Mouse (Mus musculus) liver, postnatal 0 days (tissue): ENCODE results near the gene Prdm8. TPM values are rescaled to one million over a fixed set of nuclear protein-coding genes. Genes with fewer than 3 reads are reported as not detected.

ENCODE experiments used
- ATAC-seq: fragments of 200-750 bp; cut with Nextera tagmentation; 2 replicates; pipeline ENCODE4 v1.8.0; 2017; ENCODE audit warnings: mild to moderate bottlenecking, moderate library complexity
- DNase-seq: peaks from one replicate; pipeline ENCODE4 v3.0.0-alpha.2; 2016
- H3K27ac ChIP-seq: fragments of 300-500 bp; sonication (generic); 2 replicates; pipeline ENCODE4 v1.5.1; 2014; ENCODE audit warnings: antibody characterized with exemption, moderate library complexity, mild to moderate bottlenecking, low read depth
- H3K27me3 ChIP-seq: fragments of 300-500 bp; sonication (generic); 2 replicates; pipeline ENCODE4 v1.6.1; 2014; ENCODE audit warnings: low read length, control low read depth, mixed read lengths; ENCODE audit not compliant: insufficient read depth
- H3K36me3 ChIP-seq: fragments of 300-500 bp; sonication (generic); replicated peaks from 2 replicates; pipeline ENCODE4 v1.6.1; 2014; ENCODE audit warnings: mild to moderate bottlenecking, control low read depth, low read length, moderate library complexity, mixed read lengths; ENCODE audit not compliant: insufficient read depth
- H3K4me1 ChIP-seq: fragments of 300-500 bp; sonication (generic); 2 replicates; pipeline ENCODE4 v1.6.1; 2014; ENCODE audit warnings: antibody characterized with exemption, mild to moderate bottlenecking, control low read depth; ENCODE audit not compliant: insufficient read depth
- H3K4me2 ChIP-seq: fragments of 300-500 bp; sonication (generic); 2 replicates; pipeline ENCODE4 v1.6.1; 2014; ENCODE audit warnings: low read depth, mild to moderate bottlenecking, low read length, moderate library complexity, mixed read lengths
- H3K4me3 ChIP-seq: fragments of 300-500 bp; sonication (generic); 2 replicates; pipeline ENCODE4 v1.5.1; 2014; ENCODE audit warnings: low read depth, low read length
- H3K9ac ChIP-seq: fragments of 300-500 bp; sonication (generic); replicated peaks from 2 replicates; pipeline ENCODE4 v1.6.1; 2014; ENCODE audit warnings: mild to moderate bottlenecking, moderate library complexity
- H3K9me3 ChIP-seq: fragments of 300-500 bp; sonication (generic); 2 replicates; pipeline ENCODE4 v1.6.1; 2016; ENCODE audit warnings: mild to moderate bottlenecking, control low read depth, low read length, mixed read lengths
- CTCF ChIP-seq: sonication (generic); IDR thresholded peaks from 2 replicates; pipeline ENCODE4 v1.5.1; 2016; ENCODE audit warnings: antibody characterized with exemption, low read depth
- EP300 ChIP-seq: IDR thresholded peaks from 2 replicates; pipeline ENCODE4 v1.6.1; 2016; ENCODE audit warnings: antibody characterized with exemption, low read depth, mild to moderate bottlenecking
- WGBS: fragments of 180-500 bp; shearing (Covaris S2); extraction: QIAGEN DNeasy Blood & Tissue Kit; methylation state at CpG from one replicate; pipeline ENCODE4 v1.1.7; 2014; ENCODE audit not compliant: insufficient replicate concordance; 5-methylcytosine and 5-hydroxymethylcytosine counted together
- polyA plus RNA-seq: library from polyadenylated mRNA; unstranded; fragments of >200 nt; fragmentation: Nextera tagmentation; extraction: Ambion mirVana; gene quantifications from 2 replicates; pipeline ENCODE4 v1.2.1, GENCODE M21; 2015

The Prdm8 gene
- polyA plus RNA-seq, 1 experiment from 2014 or later, result not detected

- H3K27me3 ChIP-seq, result no peaks in the 10 kb centered on the region
- no peak for TF ChIP-seq EP300
- TF ChIP-seq CTCF, result no peak
- no peak for ATAC-seq
- H3K9me3 ChIP-seq, result no peaks in the 10 kb centered on the region
- no peak overlapping the region for H3K4me3 ChIP-seq
- DNase-seq, result no peak
- no peaks in the 10 kb centered on the region for H3K36me3 ChIP-seq
- no peak overlapping the region for H3K9ac ChIP-seq
- H3K4me1 ChIP-seq, result no peaks in the 10 kb centered on the region
- no peak overlapping the region for H3K27ac ChIP-seq
- WGBS, result 57% methylated on average over 4 of the region's 4 CpGs
- no peak overlapping the region for H3K4me2 ChIP-seq
Observed at GRCm38 (mm10) chr5:98212501-98212900, 45.5 kb downstream of the Prdm8 start.

GRCm38 (mm10) chr5:98221956-98222355, 55.0 kb downstream of the Prdm8 start:
- ATAC-seq (no peak), DNase-seq (no peak)
- Histone ChIP-seq H3K4me2 (no peak overlapping the region), H3K4me3 (no peak overlapping the region), H3K4me1 (no peaks in the 10 kb centered on the region), H3K36me3 (no peaks in the 10 kb centered on the region), H3K27ac (no peak overlapping the region), H3K27me3 (no peaks in the 10 kb centered on the region), H3K9ac (no peak overlapping the region), H3K9me3 (no peaks in the 10 kb centered on the region)
- TF ChIP-seq EP300 (no peak), CTCF (no peak)
- 73% methylated on average over 4 of the region's 4 CpGs for WGBS

- H3K4me3 ChIP-seq, result no peak overlapping the region
- 74% methylated on average over 2 of the region's 2 CpGs for WGBS
- DNase-seq, result no peak
- H3K9ac ChIP-seq, result no peak overlapping the region
- H3K4me1 ChIP-seq, result no peaks in the 10 kb centered on the region
- H3K9me3 ChIP-seq, result no peaks in the 10 kb centered on the region
- TF ChIP-seq CTCF (no peak), EP300 (no peak)
- no peaks in the 10 kb centered on the region for H3K36me3 ChIP-seq
- no peak for ATAC-seq
- H3K4me2 ChIP-seq, result no peak overlapping the region
- no peak overlapping the region for H3K27ac ChIP-seq
- no peaks in the 10 kb centered on the region for H3K27me3 ChIP-seq
Observed at GRCm38 (mm10) chr5:98226710-98227109, 59.7 kb downstream of the Prdm8 start.

DNA sequence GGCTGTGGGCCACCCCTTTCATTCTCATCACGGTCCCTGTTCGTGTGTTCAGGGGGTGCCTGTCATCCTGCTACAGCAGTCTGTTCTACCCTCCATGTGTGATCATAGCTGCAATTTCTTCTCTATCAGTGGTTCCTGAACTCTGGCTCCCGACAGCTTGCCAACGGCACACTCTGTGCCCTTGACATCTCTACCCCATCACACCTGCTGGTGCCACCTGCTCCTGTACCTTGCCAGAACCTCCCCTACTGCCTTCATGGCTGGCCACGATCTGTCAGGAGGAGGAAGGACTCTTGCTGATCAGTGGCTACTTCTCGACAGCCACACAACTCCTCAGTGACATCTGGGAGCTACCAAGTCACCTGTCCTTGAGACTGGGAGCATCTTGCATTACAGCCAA, 62.5 kb downstream of the Prdm8 start:
- no peaks in the 10 kb centered on the region for H3K4me1 ChIP-seq
- no peaks in the 10 kb centered on the region for H3K36me3 ChIP-seq
- H3K4me2 ChIP-seq, result no peak overlapping the region
- no peaks in the 10 kb centered on the region for H3K9me3 ChIP-seq
- H3K27ac ChIP-seq, result no peak overlapping the region
- no peak for TF ChIP-seq CTCF
- TF ChIP-seq EP300, result no peak
- 72% methylated on average over 6 of the region's 6 CpGs for WGBS
- DNase-seq (no peak), ATAC-seq (no peak)
- H3K27me3 ChIP-seq, result no peaks in the 10 kb centered on the region
- H3K4me3 ChIP-seq, result no peak overlapping the region
- H3K9ac ChIP-seq, result no peak overlapping the region

GRCm38 (mm10) chr5:98238466-98238865, 71.5 kb downstream of the Prdm8 start:
- Histone ChIP-seq H3K27me3 (no peaks in the 10 kb centered on the region), H3K4me1 (no peaks in the 10 kb centered on the region), H3K9ac (no peak overlapping the region), H3K27ac (no peak overlapping the region), H3K4me3 (no peak overlapping the region), H3K36me3 (no peaks in the 10 kb centered on the region), H3K9me3 (no peaks in the 10 kb centered on the region), H3K4me2 (no peak overlapping the region)
- DNase-seq (no peak), ATAC-seq (no peak)
- TF ChIP-seq EP300 (no peak), CTCF (no peak)
- WGBS, result 70% methylated on average over 6 of the region's 6 CpGs

Other genes with a start within 250 kb of the Prdm8 start
- gene Antxr2, start 136.2 kb upstream of the Prdm8 start, polyA plus RNA-seq, result 4.6 and 5.8 TPM in 2 replicates
- not detected in 2 replicates for gene Fgf5, start 87.0 kb downstream of the Prdm8 start, polyA plus RNA-seq
- not detected in 2 replicates for gene Cfap299, start 162.1 kb downstream of the Prdm8 start, polyA plus RNA-seq